Mouse (Mus musculus) lung, postnatal 0 days (tissue): Measurements from ENCODE around the gene Med9. TPM values are rescaled to one million over a fixed set of nuclear protein-coding genes. Genes with fewer than 3 reads are reported as not detected.

ENCODE experiments used
- ATAC-seq: fragments of 200-750 bp; cut with Nextera tagmentation; 2 replicates; pipeline ENCODE4 v1.8.0; 2017; ENCODE audit warnings: moderate library complexity
- DNase-seq: peaks from one replicate; pipeline ENCODE4 v3.0.0-alpha.2; 2016; ENCODE audit warnings: low spot score
- H3K27ac ChIP-seq: fragments of 300-500 bp; sonication (generic); 2 replicates; pipeline ENCODE4 v1.5.1; 2014; ENCODE audit warnings: antibody characterized with exemption, mild to moderate bottlenecking, low read length, mixed read lengths
- H3K27me3 ChIP-seq: fragments of 300-500 bp; sonication (generic); replicated peaks from 2 replicates; pipeline ENCODE4 v1.6.1; 2014; ENCODE audit warnings: low read length, mixed read lengths; ENCODE audit not compliant: insufficient read depth
- H3K36me3 ChIP-seq: fragments of 300-500 bp; sonication (generic); 2 replicates; pipeline ENCODE4 v1.6.1; 2014; ENCODE audit warnings: low read length, mixed read lengths; ENCODE audit not compliant: insufficient read depth
- H3K4me1 ChIP-seq: fragments of 300-500 bp; sonication (generic); 2 replicates; pipeline ENCODE4 v1.6.1; 2014; ENCODE audit warnings: antibody characterized with exemption, low read depth, low read length, mixed read lengths; ENCODE audit not compliant: insufficient read depth
- H3K4me2 ChIP-seq: fragments of 300-500 bp; sonication (generic); replicated peaks from 2 replicates; pipeline ENCODE4 v1.6.1; 2014; ENCODE audit warnings: low read depth, mild to moderate bottlenecking, low read length, moderate library complexity, mixed read lengths
- H3K4me3 ChIP-seq: fragments of 300-500 bp; sonication (generic); 2 replicates; pipeline ENCODE4 v1.5.1; 2014; ENCODE audit warnings: low read depth, low read length
- H3K9ac ChIP-seq: fragments of 300-500 bp; sonication (generic); replicated peaks from 2 replicates; pipeline ENCODE4 v1.6.1; 2014; ENCODE audit warnings: low read depth, mild to moderate bottlenecking
- H3K9me3 ChIP-seq: fragments of 300-500 bp; sonication (generic); 2 replicates; pipeline ENCODE4 v1.6.1; 2016; ENCODE audit warnings: low read length, mixed read lengths
- CTCF ChIP-seq: IDR thresholded peaks from 2 replicates; pipeline ENCODE4 v1.5.1; 2016; ENCODE audit warnings: antibody characterized with exemption, mild to moderate bottlenecking
- EP300 ChIP-seq: IDR thresholded peaks from 2 replicates; pipeline ENCODE4 v1.6.1; 2016; ENCODE audit warnings: antibody characterized with exemption, mild to moderate bottlenecking, control low read depth
- WGBS: fragments of 180-500 bp; shearing (Covaris S2); extraction: QIAGEN DNeasy Blood & Tissue Kit; methylation state at CpG from one replicate; pipeline ENCODE4 v1.1.7; 2014; 5-methylcytosine and 5-hydroxymethylcytosine counted together
- polyA plus RNA-seq: library from polyadenylated mRNA; unstranded; fragments of >200 nt; fragmentation: Nextera tagmentation; extraction: Ambion mirVana; gene quantifications from 2 replicates; pipeline ENCODE4 v1.2.1, GENCODE M21; 2015

Gene Med9
- polyA plus RNA-seq, 1 experiment from 2014 or later = 31.3 TPM

DNA sequence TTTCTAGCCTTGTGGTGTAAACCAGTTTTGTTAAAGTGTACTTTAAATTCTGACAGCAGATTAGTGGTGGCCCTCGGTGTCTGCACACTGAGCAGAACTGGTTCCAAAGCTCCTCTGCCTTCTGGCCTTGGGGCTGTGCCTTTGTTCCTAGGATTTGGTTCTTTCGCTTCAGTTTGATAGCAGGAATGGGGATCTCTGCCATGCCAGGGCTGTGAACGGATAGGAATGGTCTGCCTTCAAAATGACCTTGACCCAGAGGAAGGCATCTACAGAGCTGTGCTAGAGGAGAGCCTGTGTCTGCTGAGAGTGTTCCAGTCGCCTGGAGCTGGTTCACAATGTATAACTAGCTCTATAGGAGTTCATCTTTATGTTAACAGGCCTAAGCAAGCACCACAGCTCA lies 11.4 kb downstream of the Med9 start:
- Histone ChIP-seq H3K9ac (no peak overlapping the region), H3K9me3 (no peaks in the 10 kb centered on the region), H3K27ac (no peak overlapping the region), H3K36me3 (no peaks in the 10 kb centered on the region; the same call in 1 of the 2 replicates), H3K4me1 (peaks cover 8% of the 10 kb centered on the region), H3K27me3 (0 out of 2 replicates have a peak, but pooled peaks cover 3% of the 10 kb centered on the region), H3K4me2 (no peak overlapping the region), H3K4me3 (no peak overlapping the region)
- no peak for DNase-seq
- no peak for TF ChIP-seq EP300
- no peak for TF ChIP-seq CTCF
- ATAC-seq = no peak
- 52% methylated on average over 4 of the region's 4 CpGs for WGBS

DNA sequence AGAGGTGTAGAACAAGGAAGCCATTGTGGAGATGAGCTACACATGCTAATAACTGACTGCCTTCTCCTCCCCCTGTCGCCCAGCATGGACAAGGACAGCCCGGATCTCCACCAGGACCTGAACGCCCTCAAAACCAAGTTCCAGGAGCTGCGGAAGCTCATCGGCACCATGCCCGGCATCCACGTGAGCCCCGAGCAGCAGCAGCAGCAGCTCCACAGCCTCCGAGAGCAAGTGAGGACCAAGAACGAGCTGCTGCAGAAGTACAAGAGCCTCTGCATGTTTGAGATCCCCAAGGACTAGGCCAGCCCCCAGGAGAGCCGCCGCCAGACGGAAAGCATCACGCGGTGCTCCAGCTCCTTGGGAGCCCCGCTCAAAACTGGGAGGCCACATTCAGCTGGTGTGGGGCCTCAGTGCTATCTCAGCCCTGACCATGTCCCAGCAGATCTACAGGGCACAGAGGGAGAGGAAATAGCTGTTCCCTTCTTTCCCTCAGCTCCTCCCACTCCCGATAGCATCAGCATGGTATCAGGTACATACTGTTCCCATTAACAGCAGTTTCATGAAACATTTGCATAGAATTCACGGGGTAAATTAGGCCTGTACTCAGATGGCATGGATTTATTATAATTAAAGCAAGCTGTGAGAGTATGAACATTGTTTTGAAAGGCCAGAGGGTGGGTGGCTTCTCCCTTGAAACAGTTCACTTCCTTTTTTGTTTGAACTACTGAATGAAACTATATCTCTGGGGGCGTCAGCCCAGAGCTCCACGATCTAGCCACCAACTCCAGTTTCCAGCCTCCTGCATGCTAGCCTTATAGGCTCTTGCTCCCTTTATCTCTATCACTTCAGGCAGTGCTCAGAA lies 12.7 kb downstream of the Med9 start:
- DNase-seq (no peak), ATAC-seq (no peak)
- Histone ChIP-seq H3K36me3 (no peaks in the 10 kb centered on the region; the same call in 1 of the 2 replicates), H3K4me3 (no peak overlapping the region), H3K9me3 (no peaks in the 10 kb centered on the region), H3K9ac (no peak overlapping the region), H3K4me1 (peaks cover 14% of the 10 kb centered on the region), H3K4me2 (no peak overlapping the region), H3K27ac (no peak overlapping the region), H3K27me3 (0 out of 2 replicates have a peak, but pooled peaks cover 3% of the 10 kb centered on the region)
- 86% methylated on average over 20 of the region's 20 CpGs for WGBS
- TF ChIP-seq EP300 (peak; percentile 34; the same call in 1 of the 2 replicates), CTCF (no peak)

DNA sequence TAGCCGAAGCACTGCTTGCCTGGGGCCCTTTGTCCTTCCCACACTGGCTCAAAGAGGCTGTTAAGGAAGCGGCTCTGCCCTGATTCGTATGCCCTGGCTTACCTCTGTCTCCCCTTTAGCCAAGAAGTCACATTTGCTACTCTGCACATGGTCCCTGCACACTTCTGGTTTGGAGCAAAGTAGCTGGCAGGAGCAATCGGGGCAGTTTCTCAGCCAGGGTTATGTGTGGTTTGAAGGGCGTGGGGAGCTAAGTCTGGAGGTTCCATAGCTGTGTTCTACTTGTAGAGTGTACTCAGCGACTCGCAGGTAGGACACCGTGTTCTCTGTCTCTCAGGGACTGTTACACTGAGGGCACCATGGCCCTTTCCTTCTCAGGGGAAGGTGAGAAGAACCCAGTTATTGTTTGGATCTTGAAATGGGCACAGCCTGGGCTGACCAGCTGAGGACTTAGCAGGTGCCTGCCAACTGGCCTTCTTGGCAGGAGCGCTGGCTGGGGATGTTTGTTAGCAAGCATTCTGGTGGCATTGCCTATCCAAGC lies 13.4 kb downstream of the Med9 start:
- Histone ChIP-seq H3K9me3 (no peaks in the 10 kb centered on the region), H3K27me3 (0 out of 2 replicates have a peak, but pooled peaks cover 3% of the 10 kb centered on the region), H3K36me3 (no peaks in the 10 kb centered on the region; the same call in 1 of the 2 replicates), H3K4me3 (no peak overlapping the region), H3K4me1 (peaks cover 14% of the 10 kb centered on the region), H3K9ac (no peak overlapping the region), H3K4me2 (no peak overlapping the region), H3K27ac (no peak overlapping the region; the same call in 1 of the 2 replicates)
- no peak for DNase-seq
- 84% methylated on average over 9 of the region's 9 CpGs for WGBS
- TF ChIP-seq EP300 (peak; percentile 30; the same call in 1 of the 2 replicates), CTCF (no peak)
- no peak; the same call in 1 of the 2 replicates for ATAC-seq

DNA sequence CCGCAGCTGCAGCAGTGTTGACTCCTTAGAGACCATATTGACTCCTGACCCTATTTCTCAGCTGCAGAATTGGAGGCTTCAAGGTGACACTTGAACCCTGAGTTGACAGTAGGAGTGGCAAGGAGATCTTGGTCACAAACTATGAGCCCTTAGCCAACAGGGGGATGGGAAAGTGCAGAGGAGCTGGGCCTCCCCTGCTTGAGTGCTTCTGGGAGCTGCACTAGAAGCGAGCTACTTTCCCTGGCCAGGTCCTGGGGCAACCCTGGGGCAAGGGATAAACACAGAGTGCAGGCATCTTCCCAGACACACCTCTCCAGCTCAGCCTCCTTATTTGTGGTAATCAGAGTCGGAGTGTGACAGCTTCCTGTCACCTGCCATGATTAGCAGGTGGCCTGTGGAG lies 14.6 kb downstream of the Med9 start:
- no peaks in the 10 kb centered on the region for H3K9me3 ChIP-seq
- no peak overlapping the region for H3K4me2 ChIP-seq
- DNase-seq (no peak), ATAC-seq (no peak)
- H3K4me1 ChIP-seq = peaks cover 14% of the 10 kb centered on the region
- TF ChIP-seq CTCF = no peak
- TF ChIP-seq EP300 = no peak
- H3K9ac ChIP-seq = no peak overlapping the region
- 0 out of 2 replicates have a peak, but pooled peaks cover 3% of the 10 kb centered on the region for H3K27me3 ChIP-seq
- H3K36me3 ChIP-seq = no peaks in the 10 kb centered on the region; the same call in 1 of the 2 replicates
- 60% methylated on average over 3 of the region's 3 CpGs for WGBS
- H3K27ac ChIP-seq = no peak overlapping the region
- no peak overlapping the region for H3K4me3 ChIP-seq

DNA sequence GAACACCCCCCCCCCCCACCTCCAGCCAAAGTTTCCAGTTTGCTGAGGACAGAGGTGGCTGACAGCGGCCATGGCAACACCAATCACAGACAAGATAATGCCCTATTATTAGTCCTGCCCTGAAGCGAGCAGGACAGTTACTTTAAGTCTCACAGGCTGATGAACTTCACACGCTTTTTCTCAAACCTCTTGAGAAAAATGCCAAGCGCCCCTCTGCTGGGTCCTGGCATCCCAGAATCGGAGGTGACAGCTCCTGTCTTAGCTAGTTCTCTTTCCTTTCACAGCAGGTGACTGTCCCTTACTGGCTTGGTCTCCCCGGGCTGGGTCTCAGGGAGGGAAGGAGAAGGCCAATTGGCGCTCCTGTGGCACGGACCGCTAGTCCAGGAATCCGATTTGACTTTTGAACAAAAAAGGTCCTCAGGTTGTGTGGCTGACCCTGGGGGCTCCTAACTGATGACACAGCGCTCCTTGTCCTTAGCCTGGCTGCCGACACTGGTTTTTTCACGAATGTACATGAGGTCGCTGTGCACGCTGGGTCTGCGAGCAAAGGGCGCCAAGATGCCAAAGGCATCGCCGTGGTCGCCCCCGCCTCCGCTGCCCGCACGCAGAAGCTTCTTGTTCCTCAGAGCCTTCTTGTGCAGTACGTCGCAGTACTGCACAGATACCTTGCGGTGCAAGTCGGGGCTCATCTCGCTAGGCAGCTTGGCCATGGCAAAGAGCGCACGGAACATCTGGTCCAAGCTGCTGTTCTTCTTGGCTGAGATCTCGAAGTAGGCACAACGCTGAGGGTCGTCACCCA lies 15.6 kb downstream of the Med9 start:
- Histone ChIP-seq H3K4me2 (peak overlapping the region; percentile 91), H3K36me3 (no peaks in the 10 kb centered on the region; the same call in 1 of the 2 replicates), H3K4me3 (peak overlapping the region; percentile 51), H3K4me1 (peaks cover 14% of the 10 kb centered on the region), H3K9ac (0 out of 2 replicates have a peak overlapping the region, but pooled peaks have one; percentile 59), H3K27ac (no peak overlapping the region), H3K9me3 (no peaks in the 10 kb centered on the region), H3K27me3 (0 out of 2 replicates have a peak, but pooled peaks cover 3% of the 10 kb centered on the region)
- 12% methylated on average over 34 of the region's 34 CpGs for WGBS
- DNase-seq (no peak), ATAC-seq (no peak)
- no peak for TF ChIP-seq CTCF
- TF ChIP-seq EP300 = no peak
